Mouse (Mus musculus): ENCODE results near the gene Cutal. TPM values are rescaled to one million over a fixed set of nuclear protein-coding genes. Genes with fewer than 3 reads are reported as not detected.

Gene Cutal
- polyA plus RNA-seq, 1 experiment from 2014 or later: 0.59 TPM

DNA sequence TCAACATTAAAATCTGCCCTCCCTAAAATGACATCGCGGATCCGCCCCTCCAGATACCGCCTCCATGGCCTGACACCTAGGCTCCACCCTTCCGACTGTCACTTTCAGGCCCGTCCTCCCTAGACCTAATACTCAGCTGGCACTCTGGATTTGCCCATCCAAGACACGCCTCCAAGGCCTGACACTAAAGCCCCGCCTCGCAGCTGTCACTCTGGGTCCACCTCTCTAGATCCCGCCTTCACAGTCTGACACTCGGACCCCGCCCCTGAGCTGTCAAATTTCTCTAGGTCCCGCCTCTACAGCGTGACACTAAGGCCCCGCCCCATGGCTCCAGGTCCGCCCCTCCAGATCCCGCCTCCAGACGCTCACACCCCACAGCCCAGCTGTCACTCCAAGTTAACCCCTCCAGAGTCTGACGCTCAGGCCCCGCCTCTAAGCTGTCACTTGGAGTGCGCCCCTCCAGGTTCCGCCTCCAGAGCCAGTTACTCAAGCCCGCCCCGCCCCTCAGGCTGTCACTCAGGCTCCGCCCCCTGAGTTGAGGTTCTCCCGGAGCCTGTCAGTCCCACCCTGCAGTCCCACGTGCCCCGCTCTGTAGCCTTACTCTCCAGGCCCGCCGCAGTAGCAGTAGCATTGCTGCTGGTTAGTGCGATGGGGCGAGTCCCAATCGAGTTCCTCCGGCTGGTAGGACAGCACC is 30.8 kb downstream of the Cutal start:
- H3K9ac ChIP-seq (replicated peaks; ENCODE audit: low read depth, low read length): no peak overlapping the region
- peak overlapping the region; percentile 30 for H3K4me3 ChIP-seq (ENCODE audit: low read depth, low read length)
- under 1% methylated on average over 34 of the region's 34 CpGs for WGBS
- no peaks in the 10 kb centered on the region for H3K9me3 ChIP-seq (ENCODE audit: control insufficient read depth, low read depth, low read length)
- H3K4me1 ChIP-seq (ENCODE audit: control insufficient read depth, insufficient read depth, low read length): 0 out of 2 replicates have a peak, but pooled peaks cover 3% of the 10 kb centered on the region
- H3K4me2 ChIP-seq (replicated peaks; ENCODE audit: low read depth, low read length): peak overlapping the region; percentile 56
- H3K36me3 ChIP-seq (ENCODE audit: control insufficient read depth, insufficient read depth, low read length): no peaks in the 10 kb centered on the region; the same call in 1 of the 2 replicates
- H3K27me3 ChIP-seq (ENCODE audit: control insufficient read depth, insufficient read depth, low read length): no peaks in the 10 kb centered on the region
- ATAC-seq (ENCODE audit: insufficient number of reproducible peaks, insufficient read depth, low FRiP score, low read depth): peak; percentile 98
- H3K27ac ChIP-seq (ENCODE audit: low read length): 0 out of 2 replicates have a peak overlapping the region, but pooled peaks have one; percentile 58

DNA sequence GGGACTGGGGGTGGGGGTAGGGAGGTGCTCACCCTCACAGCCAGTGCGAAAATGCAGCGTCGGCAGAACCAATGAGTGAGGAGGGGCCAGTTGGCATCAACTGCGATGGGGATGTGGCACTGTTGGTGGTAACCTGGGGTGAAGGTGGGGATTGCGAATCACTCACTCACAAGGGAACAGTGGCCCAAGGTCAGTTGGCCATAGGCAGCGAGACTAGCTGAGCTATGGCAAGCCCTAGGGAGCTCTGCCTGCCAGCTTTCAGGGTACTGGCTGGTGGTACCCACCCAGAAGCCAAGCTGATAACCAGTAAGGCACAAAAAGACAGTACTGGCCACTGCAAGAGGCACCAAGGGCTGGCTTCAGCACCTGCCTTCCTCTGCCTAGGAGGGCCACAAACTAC is 32.2 kb downstream of the Cutal start:
- no peaks in the 10 kb centered on the region for H3K9me3 ChIP-seq (ENCODE audit: control insufficient read depth, low read depth, low read length)
- no peak overlapping the region for H3K27ac ChIP-seq (ENCODE audit: low read length)
- no peak for ATAC-seq (ENCODE audit: insufficient number of reproducible peaks, insufficient read depth, low FRiP score, low read depth)
- H3K4me1 ChIP-seq (ENCODE audit: control insufficient read depth, insufficient read depth, low read length): 0 out of 2 replicates have a peak, but pooled peaks cover 3% of the 10 kb centered on the region
- no peaks in the 10 kb centered on the region; the same call in 1 of the 2 replicates for H3K36me3 ChIP-seq (ENCODE audit: control insufficient read depth, insufficient read depth, low read length)
- H3K4me3 ChIP-seq (ENCODE audit: low read depth, low read length): no peak overlapping the region
- 54% methylated on average over 6 of the region's 6 CpGs for WGBS
- H3K4me2 ChIP-seq (replicated peaks; ENCODE audit: low read depth, low read length): no peak overlapping the region
- H3K9ac ChIP-seq (replicated peaks; ENCODE audit: low read depth, low read length): no peak overlapping the region
- H3K27me3 ChIP-seq (ENCODE audit: control insufficient read depth, insufficient read depth, low read length): no peaks in the 10 kb centered on the region

DNA sequence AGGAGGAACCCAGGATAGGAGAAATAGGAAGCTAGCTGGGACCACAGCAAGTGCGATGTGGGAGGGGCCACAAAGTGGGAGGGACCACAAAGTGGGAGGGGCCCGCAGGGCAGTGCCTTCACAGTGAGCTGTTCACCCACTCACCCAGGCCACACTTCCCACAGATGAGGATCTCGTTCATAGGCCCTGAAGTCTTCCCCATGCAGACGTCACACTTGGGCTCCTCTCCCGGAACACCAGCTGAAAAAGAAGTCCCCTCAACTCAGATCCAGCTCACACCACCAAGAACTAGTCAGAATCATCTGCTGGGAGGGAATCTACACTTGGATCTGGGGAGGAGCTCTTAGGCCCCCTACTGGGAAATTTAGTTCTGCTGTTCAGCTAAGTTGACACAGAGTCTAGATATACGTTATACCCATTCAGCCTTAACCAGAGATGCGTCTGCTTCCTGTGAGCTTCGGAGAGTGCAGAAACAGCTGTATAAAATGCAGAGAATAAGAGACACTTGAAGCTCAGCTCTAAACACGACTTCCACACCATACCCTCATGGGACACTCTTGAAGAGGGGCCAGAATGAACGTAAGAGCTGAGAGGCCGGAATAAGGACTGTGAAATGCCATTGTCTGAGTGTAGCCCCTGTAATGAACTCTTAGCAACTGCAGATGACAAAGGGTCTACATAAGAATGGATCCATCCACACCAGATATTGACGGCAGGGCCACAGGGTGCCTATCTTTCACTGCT is 32.8 kb downstream of the Cutal start:
- Histone ChIP-seq H3K4me1 (ENCODE audit: control insufficient read depth, insufficient read depth, low read length) (0 out of 2 replicates have a peak, but pooled peaks cover 3% of the 10 kb centered on the region), H3K9me3 (ENCODE audit: control insufficient read depth, low read depth, low read length) (no peaks in the 10 kb centered on the region), H3K36me3 (ENCODE audit: control insufficient read depth, insufficient read depth, low read length) (no peaks in the 10 kb centered on the region; the same call in 1 of the 2 replicates), H3K27me3 (ENCODE audit: control insufficient read depth, insufficient read depth, low read length) (no peaks in the 10 kb centered on the region), H3K27ac (ENCODE audit: low read length) (no peak overlapping the region), H3K4me2 (replicated peaks; ENCODE audit: low read depth, low read length) (no peak overlapping the region), H3K4me3 (ENCODE audit: low read depth, low read length) (no peak overlapping the region), H3K9ac (replicated peaks; ENCODE audit: low read depth, low read length) (no peak overlapping the region)
- 49% methylated on average over 12 of the region's 12 CpGs for WGBS
- no peak for ATAC-seq (ENCODE audit: insufficient number of reproducible peaks, insufficient read depth, low FRiP score, low read depth)

DNA sequence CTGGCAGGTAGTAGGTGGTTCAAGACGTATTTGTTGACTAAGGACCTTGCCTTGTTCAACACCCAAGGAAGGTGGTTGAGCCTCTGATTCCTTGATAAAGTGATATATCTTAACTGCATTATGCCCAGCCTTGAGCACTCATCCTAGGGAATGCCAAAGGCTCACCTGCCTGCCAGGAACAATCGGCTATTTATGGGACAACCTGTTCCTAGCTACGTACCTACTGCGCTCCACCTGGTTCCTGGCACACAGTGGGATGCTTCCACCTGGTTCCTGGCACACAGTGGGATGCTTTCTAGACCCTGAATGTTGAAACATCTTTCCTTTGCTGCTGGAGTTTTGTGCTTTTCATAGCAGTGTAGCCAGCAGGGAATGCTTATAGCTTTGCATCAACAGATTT is 35.5 kb downstream of the Cutal start:
- H3K27me3 ChIP-seq (ENCODE audit: control insufficient read depth, insufficient read depth, low read length): no peaks in the 10 kb centered on the region
- H3K4me1 ChIP-seq (ENCODE audit: control insufficient read depth, insufficient read depth, low read length): peaks cover 3% of the 10 kb centered on the region; the same call in 1 of the 2 replicates
- WGBS: 92% methylated on average over 4 of the region's 4 CpGs
- no peak overlapping the region for H3K9ac ChIP-seq (replicated peaks; ENCODE audit: low read depth, low read length)
- H3K4me3 ChIP-seq (ENCODE audit: low read depth, low read length): no peak overlapping the region
- ATAC-seq (ENCODE audit: insufficient number of reproducible peaks, insufficient read depth, low FRiP score, low read depth): no peak
- no peaks in the 10 kb centered on the region for H3K36me3 ChIP-seq (ENCODE audit: control insufficient read depth, insufficient read depth, low read length)
- no peaks in the 10 kb centered on the region for H3K9me3 ChIP-seq (ENCODE audit: control insufficient read depth, low read depth, low read length)
- H3K4me2 ChIP-seq (replicated peaks; ENCODE audit: low read depth, low read length): no peak overlapping the region
- H3K27ac ChIP-seq (ENCODE audit: low read length): no peak overlapping the region

DNA sequence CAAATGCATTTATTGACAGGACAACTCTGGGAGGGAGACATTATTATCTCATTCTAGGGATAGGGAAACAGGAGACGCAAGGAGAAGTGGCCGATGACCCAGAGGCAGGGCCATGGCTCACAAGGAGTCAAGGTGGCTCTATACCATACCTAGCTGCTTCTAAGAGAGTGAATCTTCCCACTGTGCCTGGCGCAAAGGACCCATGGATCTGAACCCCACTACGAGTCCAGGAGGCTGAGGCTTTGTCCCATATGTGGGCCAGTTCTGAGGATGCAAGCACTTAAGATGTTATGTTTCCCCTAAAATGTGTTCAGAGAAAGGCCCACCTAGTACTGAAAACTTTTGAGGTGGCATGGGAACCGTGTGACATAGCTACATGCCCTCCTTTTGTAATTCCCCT is 37.7 kb downstream of the Cutal start:
- WGBS: 87% methylated on average over 5 of the region's 5 CpGs
- ATAC-seq (ENCODE audit: insufficient number of reproducible peaks, insufficient read depth, low FRiP score, low read depth): no peak
- Histone ChIP-seq H3K4me3 (ENCODE audit: low read depth, low read length) (no peak overlapping the region), H3K9ac (replicated peaks; ENCODE audit: low read depth, low read length) (no peak overlapping the region), H3K27ac (ENCODE audit: low read length) (no peak overlapping the region), H3K4me2 (replicated peaks; ENCODE audit: low read depth, low read length) (no peak overlapping the region), H3K27me3 (ENCODE audit: control insufficient read depth, insufficient read depth, low read length) (no peaks in the 10 kb centered on the region), H3K4me1 (ENCODE audit: control insufficient read depth, insufficient read depth, low read length) (no peaks in the 10 kb centered on the region; the same call in 1 of the 2 replicates), H3K36me3 (ENCODE audit: control insufficient read depth, insufficient read depth, low read length) (no peaks in the 10 kb centered on the region), H3K9me3 (ENCODE audit: control insufficient read depth, low read depth, low read length) (no peaks in the 10 kb centered on the region)

DNA sequence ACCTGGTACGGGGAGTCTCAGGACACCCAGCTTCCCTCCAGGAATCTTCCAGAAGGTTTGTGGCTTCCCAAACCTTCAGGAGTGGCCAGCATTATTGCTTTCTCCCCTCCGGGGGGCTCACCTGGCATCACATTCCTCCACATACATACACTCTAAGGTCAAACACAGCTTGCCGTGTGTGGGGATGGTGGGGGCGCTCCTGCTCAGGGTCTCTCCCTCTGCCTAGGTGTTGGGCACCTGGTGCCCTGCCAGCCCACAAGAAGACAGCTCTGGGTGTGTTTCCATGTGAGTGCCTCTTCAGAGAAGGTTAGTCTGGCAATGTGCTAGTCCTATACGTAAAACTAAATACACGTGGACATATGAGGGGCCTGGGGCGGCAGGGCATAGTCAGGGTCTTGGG is 38.4 kb downstream of the Cutal start:
- ATAC-seq (ENCODE audit: insufficient number of reproducible peaks, insufficient read depth, low FRiP score, low read depth): no peak
- Histone ChIP-seq H3K9me3 (ENCODE audit: control insufficient read depth, low read depth, low read length) (no peaks in the 10 kb centered on the region), H3K27ac (ENCODE audit: low read length) (no peak overlapping the region), H3K4me2 (replicated peaks; ENCODE audit: low read depth, low read length) (peak overlapping the region; percentile 91), H3K4me1 (ENCODE audit: control insufficient read depth, insufficient read depth, low read length) (no peaks in the 10 kb centered on the region; the same call in 1 of the 2 replicates), H3K4me3 (ENCODE audit: low read depth, low read length) (peak overlapping the region; percentile 60), H3K27me3 (ENCODE audit: control insufficient read depth, insufficient read depth, low read length) (no peaks in the 10 kb centered on the region), H3K36me3 (ENCODE audit: control insufficient read depth, insufficient read depth, low read length) (no peaks in the 10 kb centered on the region), H3K9ac (replicated peaks; ENCODE audit: low read depth, low read length) (no peak overlapping the region)
- 42% methylated on average over 7 of the region's 7 CpGs for WGBS

DNA sequence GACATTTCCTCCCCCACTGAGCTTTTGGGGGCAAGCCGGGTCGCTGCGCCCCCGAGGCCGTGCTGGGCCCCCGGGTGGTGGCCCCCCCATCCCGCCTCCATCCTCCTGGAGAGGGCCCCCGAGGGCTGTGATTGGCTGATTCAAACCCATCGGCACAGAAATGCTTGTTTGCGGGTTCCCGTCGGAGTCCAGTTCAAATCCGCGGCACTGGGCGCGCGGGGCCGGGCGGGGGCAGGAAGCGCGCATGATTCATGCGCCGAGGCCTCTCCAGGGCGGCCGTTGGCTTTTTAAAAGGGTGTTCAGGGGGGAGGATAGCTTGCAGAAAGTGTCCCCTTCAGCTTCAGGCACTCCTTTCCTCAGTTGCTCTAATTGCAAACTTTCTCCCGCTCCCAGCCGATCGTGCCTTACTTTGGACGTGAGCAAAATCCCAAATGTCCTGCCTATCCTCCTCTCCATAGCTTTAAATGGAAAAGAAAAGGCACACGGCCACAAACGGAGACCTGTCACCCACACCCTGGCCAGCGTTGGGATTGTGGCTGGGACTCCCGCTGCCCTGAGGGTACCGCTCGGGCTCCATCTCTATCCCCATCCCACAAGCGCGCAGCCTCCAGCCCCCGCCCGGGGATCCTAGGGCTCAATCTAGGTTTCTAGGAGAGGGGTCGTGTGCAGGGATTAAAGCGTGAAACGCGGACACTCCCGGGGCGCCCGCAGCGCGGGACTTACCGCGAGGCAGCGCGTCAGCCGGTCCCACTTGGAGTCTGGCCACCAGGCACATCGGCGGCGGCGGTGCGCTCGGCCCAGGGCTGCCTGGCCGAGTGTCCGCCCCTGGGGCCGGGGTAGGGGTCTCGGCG is 39.2 kb downstream of the Cutal start, which contains the start of gene Phf19:
Gene Phf19, minus strand, starts transcription at position 809 of the 851 bp plus-strand sequence.
- WGBS: under 1% methylated on average over 60 of the region's 64 CpGs
- peak; percentile 28; the same call in 1 of the 2 replicates for ATAC-seq (ENCODE audit: insufficient number of reproducible peaks, insufficient read depth, low FRiP score, low read depth)
- Histone ChIP-seq H3K27ac (ENCODE audit: low read length) (no peak within 1 kb of the TSS), H3K4me3 (ENCODE audit: low read depth, low read length) (peak within 1 kb of the TSS; percentile 60), H3K4me1 (ENCODE audit: control insufficient read depth, insufficient read depth, low read length) (no peaks in the 10 kb centered on the region; the same call in 1 of the 2 replicates), H3K9me3 (ENCODE audit: control insufficient read depth, low read depth, low read length) (no peaks in the 10 kb centered on the region), H3K27me3 (ENCODE audit: control insufficient read depth, insufficient read depth, low read length) (no peaks in the 10 kb centered on the region), H3K36me3 (ENCODE audit: control insufficient read depth, insufficient read depth, low read length) (no peaks in the 10 kb centered on the region), H3K4me2 (replicated peaks; ENCODE audit: low read depth, low read length) (peak within 1 kb of the TSS; percentile 91), H3K9ac (replicated peaks; ENCODE audit: low read depth, low read length) (peak within 1 kb of the TSS; percentile 52)

Data from stomach, embryonic 14.5 days (tissue).